Mouse (Mus musculus) hindbrain, embryonic 12.5 days (tissue): ENCODE data around the gene Otogl. TPM values are rescaled to one million over a fixed set of nuclear protein-coding genes. Genes with fewer than 3 reads are reported as not detected.

Experiments
- ATAC-seq: fragments of 200-750 bp; cut with Nextera tagmentation; 2 replicates; pipeline ENCODE4 v1.8.0; 2017; ENCODE audit warnings: moderate TSS enrichment; ENCODE audit not compliant: low FRiP score
- H3K27ac ChIP-seq: fragments of 300-500 bp; sonication (generic); 2 replicates; pipeline ENCODE4 v1.5.1; 2016; ENCODE audit warnings: mild to moderate bottlenecking
- H3K27me3 ChIP-seq: fragments of 300-500 bp; sonication (generic); 2 replicates; pipeline ENCODE4 v1.6.1; 2016; ENCODE audit warnings: mild to moderate bottlenecking
- H3K36me3 ChIP-seq: fragments of 300-500 bp; sonication (generic); 2 replicates; pipeline ENCODE4 v1.6.1; 2016; ENCODE audit warnings: mild to moderate bottlenecking
- H3K4me1 ChIP-seq: fragments of 300-500 bp; sonication (generic); 2 replicates; pipeline ENCODE4 v1.6.1; 2016
- H3K4me2 ChIP-seq: fragments of 300-500 bp; sonication (generic); replicated peaks from 2 replicates; pipeline ENCODE4 v1.6.1; 2016; ENCODE audit warnings: mild to moderate bottlenecking
- H3K4me3 ChIP-seq: fragments of 300-500 bp; sonication (generic); 2 replicates; pipeline ENCODE4 v1.5.1; 2016; ENCODE audit warnings: mild to moderate bottlenecking
- H3K9ac ChIP-seq: fragments of 300-500 bp; sonication (generic); 2 replicates; pipeline ENCODE4 v1.6.1; 2016; ENCODE audit warnings: mild to moderate bottlenecking, moderate library complexity
- H3K9me3 ChIP-seq: fragments of 300-500 bp; sonication (generic); replicated peaks from 2 replicates; pipeline ENCODE4 v1.6.1; 2016; ENCODE audit warnings: mild to moderate bottlenecking
- WGBS: fragments of 180-500 bp; shearing (Covaris S2); methylation state at CpG from one replicate; pipeline ENCODE4 v1.1.7; 2016; 5-methylcytosine and 5-hydroxymethylcytosine counted together
- polyA plus RNA-seq: library from polyadenylated mRNA; unstranded; fragments of >200 nt; fragmentation: Nextera tagmentation; extraction: Ambion mirVana; gene quantifications from 2 replicates; pipeline ENCODE4 v1.2.1, GENCODE M21; 2016

The Otogl gene
- polyA plus RNA-seq, 1 experiment from 2014 or later = 0.63 TPM

DNA sequence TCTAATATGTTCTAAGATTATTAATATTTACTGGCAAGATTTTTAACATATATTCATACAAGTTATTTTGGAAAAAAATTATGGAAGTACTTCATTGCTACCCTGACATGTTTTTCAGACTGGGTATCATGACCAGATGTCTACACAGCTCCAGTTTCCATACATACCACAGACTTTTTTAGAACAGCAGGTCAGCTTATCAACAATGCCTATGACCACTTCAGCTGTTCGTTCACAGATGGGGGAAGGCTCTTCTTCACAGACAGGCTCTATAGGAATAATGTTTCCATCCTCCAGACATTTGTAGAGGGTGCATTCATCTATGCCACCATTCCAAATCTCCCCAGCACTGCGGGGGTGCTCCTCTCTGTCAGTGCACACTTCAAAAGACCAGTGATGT lies 132.4 kb downstream of the Otogl start:
- 68% methylated on average over 2 of the region's 2 CpGs for WGBS
- H3K9ac ChIP-seq = no peak overlapping the region
- ATAC-seq = no peak

DNA sequence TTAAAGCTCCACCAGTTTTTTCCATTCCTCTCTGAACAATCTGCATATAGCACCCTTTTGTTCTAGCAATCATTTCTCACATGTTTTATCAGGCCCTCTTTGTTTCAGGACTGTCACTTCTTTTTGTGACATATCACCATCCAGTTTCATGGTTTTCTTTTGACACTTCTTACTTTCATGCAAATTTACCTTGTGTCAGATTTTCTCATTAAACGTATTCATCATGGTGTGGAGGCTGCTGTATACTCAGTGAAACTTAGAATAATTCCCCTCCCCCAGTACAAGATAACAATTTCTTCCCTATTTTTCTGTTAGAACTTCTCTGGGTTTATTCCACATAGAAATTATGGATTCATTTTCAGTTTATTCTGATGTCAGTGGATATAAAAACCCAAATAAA lies 152.3 kb downstream of the Otogl start:
- no peak overlapping the region for H3K4me2 ChIP-seq
- no peak for ATAC-seq
- 52% methylated on average over 1 of the region's 1 CpGs for WGBS

More for the DNA sequence above, 132.4 kb downstream of the Otogl start:
- Histone ChIP-seq H3K9me3 (no peaks in the 10 kb centered on the region), H3K4me2 (no peak overlapping the region), H3K4me3 (no peak overlapping the region), H3K36me3 (no peaks in the 10 kb centered on the region), H3K4me1 (no peaks in the 10 kb centered on the region), H3K27ac (no peak overlapping the region), H3K27me3 (no peaks in the 10 kb centered on the region)

GRCm38 (mm10) chr10:107753471-107753870 lies 158.5 kb downstream of the Otogl start:
- Histone ChIP-seq H3K4me2 (no peak overlapping the region), H3K36me3 (no peaks in the 10 kb centered on the region), H3K9ac (no peak overlapping the region), H3K4me3 (no peak overlapping the region), H3K9me3 (no peaks in the 10 kb centered on the region), H3K27ac (no peak overlapping the region), H3K27me3 (no peaks in the 10 kb centered on the region), H3K4me1 (peaks cover 13% of the 10 kb centered on the region)
- ATAC-seq = no peak
- 92% methylated on average over 3 of the region's 3 CpGs for WGBS

More for the DNA sequence above, 152.3 kb downstream of the Otogl start:
- no peaks in the 10 kb centered on the region for H3K27me3 ChIP-seq
- no peak overlapping the region for H3K4me3 ChIP-seq
- no peak overlapping the region for H3K9ac ChIP-seq
- H3K4me1 ChIP-seq = no peaks in the 10 kb centered on the region
- H3K36me3 ChIP-seq = no peaks in the 10 kb centered on the region
- H3K27ac ChIP-seq = no peak overlapping the region
- H3K9me3 ChIP-seq = no peaks in the 10 kb centered on the region

GRCm38 (mm10) chr10:107752351-107753143 lies 159.4 kb downstream of the Otogl start:
- Histone ChIP-seq H3K27ac (no peak overlapping the region), H3K9me3 (no peaks in the 10 kb centered on the region), H3K9ac (no peak overlapping the region), H3K4me3 (0 out of 2 replicates have a peak overlapping the region, but pooled peaks have one; percentile 0), H3K36me3 (no peaks in the 10 kb centered on the region), H3K4me1 (peaks cover 13% of the 10 kb centered on the region), H3K27me3 (no peaks in the 10 kb centered on the region), H3K4me2 (peak overlapping the region; percentile 48)
- 18% methylated on average over 15 of the region's 15 CpGs for WGBS
- peak; percentile 92 for ATAC-seq

DNA sequence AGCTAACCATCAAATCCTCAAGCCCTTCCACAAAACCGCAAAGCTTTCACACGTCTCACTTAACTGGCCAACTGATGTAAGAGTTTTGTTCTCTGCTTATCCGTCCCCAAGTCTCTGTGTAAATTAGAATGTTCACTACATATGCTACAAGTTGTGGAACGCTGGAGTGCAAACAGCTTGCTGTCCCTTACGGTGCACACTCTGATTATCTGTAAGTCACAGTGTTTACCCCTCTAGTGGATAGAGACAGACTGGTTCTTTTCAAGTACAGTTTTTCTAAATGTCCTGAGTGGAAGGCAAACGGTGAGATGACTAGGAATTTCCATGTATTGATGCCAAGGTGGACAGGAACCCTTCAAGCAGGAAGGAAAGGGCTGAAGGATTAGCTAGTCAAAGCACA lies 160.0 kb downstream of the Otogl start:
- H3K27ac ChIP-seq = no peak overlapping the region
- peak overlapping the region; percentile 48 for H3K4me2 ChIP-seq
- no peaks in the 10 kb centered on the region for H3K27me3 ChIP-seq
- H3K36me3 ChIP-seq = no peaks in the 10 kb centered on the region
- peaks cover 13% of the 10 kb centered on the region for H3K4me1 ChIP-seq
- peak; percentile 27; the same call in 1 of the 2 replicates for ATAC-seq
- 40% methylated on average over 6 of the region's 6 CpGs for WGBS
- 0 out of 2 replicates have a peak overlapping the region, but pooled peaks have one; percentile 0 for H3K4me3 ChIP-seq
- H3K9me3 ChIP-seq = no peaks in the 10 kb centered on the region
- no peak overlapping the region for H3K9ac ChIP-seq

DNA sequence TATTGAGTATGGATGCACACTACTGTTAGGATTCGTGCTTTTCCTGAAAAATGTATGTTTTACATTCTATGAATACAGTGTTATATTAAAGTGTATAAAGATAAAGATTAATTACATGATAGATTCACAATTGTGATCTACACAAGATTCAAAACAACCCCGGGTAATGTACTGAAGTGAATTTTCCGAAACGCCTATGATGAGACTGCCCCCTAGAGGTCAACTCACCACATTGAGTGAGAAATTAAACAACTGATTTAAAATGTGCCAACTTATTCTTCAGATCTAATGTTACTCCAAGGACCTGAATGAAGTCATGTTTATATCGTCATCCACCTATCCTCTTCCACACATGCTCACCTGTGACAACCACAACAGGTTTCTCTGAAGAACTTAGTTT lies 164.4 kb downstream of the Otogl start:
- Histone ChIP-seq H3K4me2 (no peak overlapping the region), H3K27ac (no peak overlapping the region), H3K4me1 (peaks cover 11% of the 10 kb centered on the region), H3K9ac (no peak overlapping the region), H3K27me3 (no peaks in the 10 kb centered on the region), H3K9me3 (no peaks in the 10 kb centered on the region), H3K36me3 (no peaks in the 10 kb centered on the region), H3K4me3 (no peak overlapping the region)
- 17% methylated on average over 5 of the region's 5 CpGs for WGBS
- ATAC-seq = no peak

GRCm38 (mm10) chr10:107746717-107747116 lies 165.2 kb downstream of the Otogl start:
- 16% methylated on average over 9 of the region's 9 CpGs for WGBS
- H3K9ac ChIP-seq = no peak overlapping the region

DNA sequence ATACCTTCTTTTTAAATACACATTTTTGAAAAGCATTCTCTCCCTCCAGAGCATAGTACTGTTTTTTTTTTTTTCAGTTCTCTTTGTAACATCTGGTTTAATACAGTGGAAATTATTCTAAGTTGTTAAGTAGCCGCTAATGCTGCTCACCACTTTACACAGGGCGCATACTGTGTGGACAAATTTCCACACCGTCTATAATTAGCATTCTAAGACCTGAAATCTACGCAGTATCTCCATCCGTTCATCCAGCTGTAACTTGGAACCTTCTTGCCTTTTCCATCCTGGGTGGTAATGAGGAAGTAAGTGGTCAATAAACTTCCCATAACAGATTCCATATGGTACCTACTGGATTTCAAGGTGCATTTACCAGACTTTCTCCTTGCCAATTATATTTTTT lies 172.1 kb downstream of the Otogl start:
- 85% methylated on average over 5 of the region's 5 CpGs for WGBS
- no peaks in the 10 kb centered on the region for H3K4me1 ChIP-seq
- H3K4me3 ChIP-seq = no peak overlapping the region
- H3K9ac ChIP-seq = no peak overlapping the region
- no peak for ATAC-seq
- no peaks in the 10 kb centered on the region for H3K36me3 ChIP-seq
- H3K27me3 ChIP-seq = no peaks in the 10 kb centered on the region
- H3K9me3 ChIP-seq = no peaks in the 10 kb centered on the region
- H3K4me2 ChIP-seq = no peak overlapping the region
- H3K27ac ChIP-seq = no peak overlapping the region

More at GRCm38 (mm10) chr10:107746717-107747116, 165.2 kb downstream of the Otogl start:
- H3K4me3 ChIP-seq = no peak overlapping the region
- no peaks in the 10 kb centered on the region for H3K27me3 ChIP-seq
- H3K4me1 ChIP-seq = peaks cover 3% of the 10 kb centered on the region; the same call in 1 of the 2 replicates
- no peaks in the 10 kb centered on the region for H3K36me3 ChIP-seq
- no peaks in the 10 kb centered on the region for H3K9me3 ChIP-seq
- 0 out of 2 replicates have a peak overlapping the region, but pooled peaks have one; percentile 17 for H3K4me2 ChIP-seq
- peak; percentile 48; the same call in 1 of the 2 replicates for ATAC-seq
- H3K27ac ChIP-seq = no peak overlapping the region

- no peak overlapping the region for H3K27ac ChIP-seq
- H3K36me3 ChIP-seq = no peaks in the 10 kb centered on the region
- peaks cover 2% of the 10 kb centered on the region; the same call in 1 of the 2 replicates for H3K4me1 ChIP-seq
- WGBS = 86% methylated on average over 6 of the region's 6 CpGs
- H3K4me2 ChIP-seq = no peak overlapping the region
- H3K9me3 ChIP-seq = no peaks in the 10 kb centered on the region
- no peak for ATAC-seq
- no peaks in the 10 kb centered on the region for H3K27me3 ChIP-seq
- H3K9ac ChIP-seq = no peak overlapping the region
- H3K4me3 ChIP-seq = no peak overlapping the region
Measured at GRCm38 (mm10) chr10:107737743-107738142, 174.2 kb downstream of the Otogl start.

- Histone ChIP-seq H3K27ac (no peak overlapping the region), H3K9me3 (no peaks in the 10 kb centered on the region), H3K9ac (no peak overlapping the region), H3K4me3 (no peak overlapping the region), H3K27me3 (no peaks in the 10 kb centered on the region), H3K4me2 (no peak overlapping the region), H3K4me1 (peaks cover 2% of the 10 kb centered on the region; the same call in 1 of the 2 replicates), H3K36me3 (no peaks in the 10 kb centered on the region)
- WGBS = 67% methylated on average over 7 of the region's 7 CpGs
- ATAC-seq = no peak
Measured at GRCm38 (mm10) chr10:107735448-107735847, 176.5 kb downstream of the Otogl start.

GRCm38 (mm10) chr10:107734327-107734726 lies 177.6 kb downstream of the Otogl start:
- ATAC-seq = no peak
- Histone ChIP-seq H3K4me1 (peaks cover 2% of the 10 kb centered on the region; the same call in 1 of the 2 replicates), H3K27me3 (no peaks in the 10 kb centered on the region), H3K36me3 (no peaks in the 10 kb centered on the region), H3K4me2 (no peak overlapping the region), H3K27ac (no peak overlapping the region), H3K9ac (no peak overlapping the region), H3K9me3 (no peaks in the 10 kb centered on the region), H3K4me3 (no peak overlapping the region)

GRCm38 (mm10) chr10:107725631-107726030 lies 186.3 kb downstream of the Otogl start:
- Histone ChIP-seq H3K4me2 (no peak overlapping the region), H3K9me3 (no peaks in the 10 kb centered on the region), H3K27me3 (no peaks in the 10 kb centered on the region), H3K4me1 (no peaks in the 10 kb centered on the region), H3K9ac (no peak overlapping the region), H3K4me3 (no peak overlapping the region), H3K36me3 (no peaks in the 10 kb centered on the region), H3K27ac (no peak overlapping the region)
- no peak for ATAC-seq
- WGBS = 64% methylated on average over 7 of the region's 7 CpGs

GRCm38 (mm10) chr10:107719806-107720205 lies 192.1 kb downstream of the Otogl start, which contains the start of gene Ptprq:
TSS of gene Ptprq (minus strand) at chr10:107720051.
- 48% methylated on average over 1 of the region's 1 CpGs for WGBS
- Histone ChIP-seq H3K4me3 (no peak within 1 kb of the TSS), H3K4me1 (no peaks in the 10 kb centered on the region), H3K27me3 (no peaks in the 10 kb centered on the region), H3K4me2 (no peak within 1 kb of the TSS), H3K9ac (no peak within 1 kb of the TSS), H3K27ac (no peak within 1 kb of the TSS), H3K9me3 (no peaks in the 10 kb centered on the region), H3K36me3 (no peaks in the 10 kb centered on the region)
- no peak for ATAC-seq
